Mouse (Mus musculus) myocyte (in vitro differentiated cells): ENCODE data around the gene Gpr101.

Experiments
- POLR2A ChIP-seq: IDR thresholded peaks from one replicate; pipeline ENCODE4 v1.6.1; 2011; ENCODE audit warnings: low read depth, mild to moderate bottlenecking, control low read depth, moderate library complexity; ENCODE audit not compliant: insufficient read length
- POLR2AphosphoS2 ChIP-seq: IDR thresholded peaks from one replicate; pipeline ENCODE4 v1.6.1; 2011; ENCODE audit warnings: low read depth, control low read depth; ENCODE audit not compliant: insufficient read length

- TF ChIP-seq POLR2A (no peak), POLR2AphosphoS2 (no peak)
These were observed 2.7 kb upstream of the Gpr101 start for GRCm38 (mm10) chrX:57506247-57506646.
